ENCODE assay signal across 8 mouse cellular contexts in the genomic region with DNA sequence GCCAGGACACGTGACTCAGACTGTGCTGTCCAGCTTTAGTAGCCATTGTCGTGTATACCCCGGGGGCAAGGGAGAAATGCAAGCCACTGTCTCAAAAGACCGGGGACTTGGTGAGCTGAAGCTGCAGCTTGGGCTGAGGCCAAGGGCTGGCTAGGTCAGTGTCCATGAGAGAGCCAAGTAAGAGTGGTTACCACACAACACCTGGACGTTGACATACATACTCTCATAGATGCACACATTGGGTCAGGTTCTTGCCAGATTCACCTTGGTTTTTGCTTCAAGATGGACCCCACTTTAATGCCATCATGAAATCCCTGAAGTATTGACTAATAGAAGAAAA. TPM values are rescaled to one million over a fixed set of nuclear protein-coding genes. Genes with fewer than 3 reads are reported as not detected.
DNase-seq lines count a peak whose midpoint lies in the region; ATAC-seq and TF ChIP-seq lines count a peak whose summit lies in the region.

No protein-coding gene starts in this region.

- intact Hi-C loops in left cerebral cortex, postnatal 25 days (cut with DNase I), result no loop called here
- intact Hi-C loops in left cerebral cortex, postnatal 4 days (cut with DNase I), result no loop called here
- intact Hi-C loops in gastrocnemius, postnatal 36 days (cut with DNase I), result no loop called here

- H3K4me3 ChIP-seq in kidney, adult 2 months (ENCODE audit: insufficient read depth, low read depth, low read length), result peak overlapping the region; percentile 86
- H3K4me3 ChIP-seq in brown adipose tissue, adult 24 weeks (ENCODE audit: insufficient read depth, low read depth, low read length), result peak overlapping the region; percentile 70
- peak overlapping the region; percentile 69 for H3K4me3 ChIP-seq in hindbrain, embryonic 14.5 days (replicated peaks; ENCODE audit: low read length)
- H3K4me3 ChIP-seq in midbrain, embryonic 12.5 days, result peak overlapping the region; percentile 59

- ATAC-seq in hindbrain, embryonic 14.5 days (ENCODE audit: low FRiP score), result no peak
- no peak for ATAC-seq in midbrain, embryonic 12.5 days (ENCODE audit: low FRiP score, low read depth)

- H3K9me3 ChIP-seq in hindbrain, embryonic 14.5 days (ENCODE audit: control insufficient read depth, low read length), result no peaks in the 10 kb centered on the region
- no peaks in the 10 kb centered on the region for H3K9me3 ChIP-seq in midbrain, embryonic 12.5 days

- H3K4me2 ChIP-seq in hindbrain, embryonic 14.5 days (replicated peaks), result peak overlapping the region; percentile 97
- H3K4me2 ChIP-seq in midbrain, embryonic 12.5 days (replicated peaks), result peak overlapping the region; percentile 80

- H3K4me1 ChIP-seq in kidney, adult 2 months (ENCODE audit: control insufficient read depth, insufficient read depth, low read length), result peaks cover 15% of the 10 kb centered on the region; the same call in 1 of the 2 replicates
- peaks cover 3% of the 10 kb centered on the region; the same call in 1 of the 2 replicates for H3K4me1 ChIP-seq in brown adipose tissue, adult 24 weeks (ENCODE audit: control insufficient read depth, insufficient read depth, insufficient read length, low read length)
- H3K4me1 ChIP-seq in hindbrain, embryonic 14.5 days (replicated peaks; ENCODE audit: control insufficient read depth, insufficient read depth, low read length), result 0 out of 2 replicates have a peak, but pooled peaks cover 7% of the 10 kb centered on the region
- H3K4me1 ChIP-seq in midbrain, embryonic 12.5 days, result peaks cover 10% of the 10 kb centered on the region

- no peak for TF ChIP-seq CTCF in kidney, adult 2 months (conservative IDR thresholded peaks at IDR 0.05; ENCODE audit: insufficient read depth, insufficient read length, low read depth, low read length)

- H3K27ac ChIP-seq in kidney, adult 2 months (ENCODE audit: insufficient read depth, low read depth, low read length), result no peak overlapping the region; the same call in 1 of the 2 replicates
- H3K27ac ChIP-seq in brown adipose tissue, adult 24 weeks (replicated peaks; ENCODE audit: low read depth, low read length), result no peak overlapping the region
- H3K27ac ChIP-seq in hindbrain, embryonic 14.5 days, result no peak overlapping the region
- H3K27ac ChIP-seq in midbrain, embryonic 12.5 days (replicated peaks), result no peak overlapping the region

- H3K36me3 ChIP-seq in kidney, adult 2 months (ENCODE audit: control insufficient read depth, insufficient read depth, low read length), result no peaks in the 10 kb centered on the region
- no peaks in the 10 kb centered on the region for H3K36me3 ChIP-seq in hindbrain, embryonic 14.5 days (replicated peaks; ENCODE audit: control insufficient read depth, insufficient read depth)
- no peaks in the 10 kb centered on the region for H3K36me3 ChIP-seq in midbrain, embryonic 12.5 days

- peak overlapping the region; percentile 77 for H3K9ac ChIP-seq in hindbrain, embryonic 14.5 days
- H3K9ac ChIP-seq in midbrain, embryonic 12.5 days (replicated peaks), result peak overlapping the region; percentile 63

- WGBS in kidney, adult 2 months, result 8% methylated on average over 5 of the region's 5 CpGs
- WGBS in hindbrain, embryonic 14.5 days, result 13% methylated on average over 5 of the region's 5 CpGs
- WGBS in midbrain, embryonic 12.5 days, result 12% methylated on average over 5 of the region's 5 CpGs

- H3K27me3 ChIP-seq in kidney, adult 2 months (replicated peaks; ENCODE audit: control insufficient read depth, insufficient read depth, low read length), result no peaks in the 10 kb centered on the region
- no peaks in the 10 kb centered on the region for H3K27me3 ChIP-seq in hindbrain, embryonic 14.5 days (ENCODE audit: control insufficient read depth, insufficient read depth, low read length)
- no peaks in the 10 kb centered on the region for H3K27me3 ChIP-seq in midbrain, embryonic 12.5 days

- TF ChIP-seq POLR2A in kidney, adult 2 months (IDR thresholded peaks at IDR 0.05; ENCODE audit: low read depth, low read length), result no peak

- no peak for DNase-seq in kidney, adult 2 months
- no peak for DNase-seq in kidney, adult 11 months
- DNase-seq in hindbrain, embryonic 14.5 days (ENCODE audit: low spot score), result no peak
- DNase-seq in left cerebral cortex, postnatal 25 days (ENCODE audit: low spot score in 2 of 2), result no peak
- no peak for DNase-seq in left cerebral cortex, postnatal 4 days
- no peak for DNase-seq in gastrocnemius, postnatal 36 days

RNA-seq across cellular contexts. Expression of a gene that starts 0.3 kb away (rescaled TPM):
- 35.2 and 37.8 TPM in 2 replicates for polyA plus RNA-seq in kidney, adult 2 months (2012; rRNA removed)
- not detected in 2 replicates for polyA plus RNA-seq in brown adipose tissue, adult 24 weeks (2012; ENCODE audit: insufficient read depth, insufficient read length, missing spikeins)
- 5.6 and 6.4 TPM in 2 replicates for polyA plus RNA-seq in hindbrain, embryonic 14.5 days (2014; fragmentation: Nextera tagmentation; extraction: Ambion mirVana)
- 22.3 and 23.6 TPM in 2 replicates for polyA plus RNA-seq in midbrain, embryonic 12.5 days (2016; fragmentation: Nextera tagmentation; extraction: Ambion mirVana)
- 1 to 10 TPM; 1.6 to 2.1 TPM for total RNA-seq in left cerebral cortex, postnatal 25 days (2021)
- total RNA-seq in left cerebral cortex, postnatal 4 days (2021), result 1 to 10 TPM; 2.4 to 2.5 TPM
- total RNA-seq in gastrocnemius, postnatal 36 days (2021), result under 1 TPM; 0.74 to 0.84 TPM
